Mouse (Mus musculus) spleen, adult 2 months (tissue): ENCODE data around the gene Zfp507.

ENCODE experiments used
- CTCF ChIP-seq: fragments of 200-500 bp; IDR thresholded peaks from 2 replicates; pipeline ENCODE4 v1.5.1; 2011; ENCODE audit warnings: mild to moderate bottlenecking, inconsistent platforms; ENCODE audit not compliant: insufficient read depth, insufficient read length, insufficient replicate concordance; ENCODE audit errors: extremely low read depth
- POLR2A ChIP-seq: fragments of 200-500 bp; IDR thresholded peaks from 2 replicates; pipeline ENCODE4 v1.6.1; 2011; ENCODE audit warnings: low read depth, low read length, inconsistent platforms

DNA sequence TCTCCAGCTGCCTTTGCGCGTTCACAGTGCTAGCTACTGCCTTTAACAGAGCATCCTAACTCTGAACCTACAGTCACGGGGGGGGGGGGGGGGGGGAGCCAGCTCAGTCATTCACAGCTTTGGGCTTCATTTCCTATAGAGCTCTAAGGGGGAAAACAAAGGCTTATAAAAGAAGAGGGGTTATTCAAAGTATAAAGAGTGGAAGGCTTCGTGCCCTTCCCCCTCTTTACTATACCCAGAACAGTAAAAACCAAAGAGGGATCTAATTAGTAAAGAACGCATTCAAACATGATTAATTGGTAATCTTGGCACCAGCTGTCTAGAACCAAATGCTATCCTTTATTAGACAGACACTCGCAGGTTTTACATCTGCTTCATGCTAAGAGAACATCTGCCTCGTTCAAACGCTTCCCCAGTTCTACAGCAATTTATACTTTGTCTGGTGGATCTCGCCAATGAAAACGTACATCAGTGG, 70.2 kb downstream of the Zfp507 start:
- TF ChIP-seq CTCF = no peak
- no peak for TF ChIP-seq POLR2A
